Mouse (Mus musculus): ENCODE measurements around the gene Trim28. TPM values are rescaled to one million over a fixed set of nuclear protein-coding genes. Genes with fewer than 3 reads are reported as not detected.
"Not testable (repeated sequence)": the region's sequence is repeated elsewhere in the genome, so short reads cannot be mapped to it uniquely, and the experiment has no call there.

Gene Trim28
- polyA plus RNA-seq, 1 experiment = 266 TPM

- Histone ChIP-seq H3K27me3 (ENCODE audit: control insufficient read depth, insufficient read depth, low read length) (no peaks in the 10 kb centered on the region), H3K4me3 (replicated peaks; ENCODE audit: insufficient read depth, low read depth, low read length) (no peak overlapping the region), H3K27ac (ENCODE audit: insufficient read depth, low read length) (no peak overlapping the region), H3K4me1 (ENCODE audit: control insufficient read depth, insufficient read depth, low read length) (no peaks in the 10 kb centered on the region)
- no peak; the same call in 1 of the 2 replicates for TF ChIP-seq CTCF (IDR thresholded peaks at IDR 0.05; ENCODE audit: borderline replicate concordance, insufficient read depth, low read depth, low read length)
- no peak for TF ChIP-seq POLR2A (IDR thresholded peaks at IDR 0.05; ENCODE audit: borderline replicate concordance, insufficient read depth, low read length)
- DNase-seq = no peak
- WGBS = 52% methylated on average over 8 of the region's 8 CpGs
Measured at GRCm38 (mm10) chr7:13056913-13057700, 58.2 kb downstream of the Trim28 start.

GRCm38 (mm10) chr7:13059536-13059935 lies 60.6 kb downstream of the Trim28 start:
- no peak for DNase-seq
- TF ChIP-seq CTCF (IDR thresholded peaks at IDR 0.05; ENCODE audit: borderline replicate concordance, insufficient read depth, low read depth, low read length) = no peak
- TF ChIP-seq POLR2A (IDR thresholded peaks at IDR 0.05; ENCODE audit: borderline replicate concordance, insufficient read depth, low read length) = no peak
- Histone ChIP-seq H3K4me1 (ENCODE audit: control insufficient read depth, insufficient read depth, low read length) (no peaks in the 10 kb centered on the region), H3K27me3 (ENCODE audit: control insufficient read depth, insufficient read depth, low read length) (no peaks in the 10 kb centered on the region), H3K27ac (ENCODE audit: insufficient read depth, low read length) (no peak overlapping the region), H3K4me3 (replicated peaks; ENCODE audit: insufficient read depth, low read depth, low read length) (no peak overlapping the region)
- 82% methylated on average over 9 of the region's 9 CpGs for WGBS

GRCm38 (mm10) chr7:13063399-13063798 lies 64.5 kb downstream of the Trim28 start:
- H3K27ac ChIP-seq (ENCODE audit: insufficient read depth, low read length); H3K27me3 ChIP-seq (ENCODE audit: control insufficient read depth, insufficient read depth, low read length); H3K4me3 ChIP-seq (replicated peaks; ENCODE audit: insufficient read depth, low read depth, low read length); DNase-seq; H3K4me1 ChIP-seq (ENCODE audit: control insufficient read depth, insufficient read depth, low read length): not testable (repeated sequence)
- 43% methylated on average over 2 of the region's 2 CpGs for WGBS

- no peaks in the 10 kb centered on the region for H3K4me1 ChIP-seq (ENCODE audit: control insufficient read depth, insufficient read depth, low read length)
Measured at GRCm38 (mm10) chr7:13072293-13072692, 73.4 kb downstream of the Trim28 start.

More at GRCm38 (mm10) chr7:13072293-13072692, 73.4 kb downstream of the Trim28 start:
- 53% methylated on average over 5 of the region's 5 CpGs for WGBS
- H3K4me3 ChIP-seq (replicated peaks; ENCODE audit: insufficient read depth, low read depth, low read length) = no peak overlapping the region
- H3K27ac ChIP-seq (ENCODE audit: insufficient read depth, low read length) = no peak overlapping the region
- TF ChIP-seq CTCF (IDR thresholded peaks at IDR 0.05; ENCODE audit: borderline replicate concordance, insufficient read depth, low read depth, low read length) = no peak
- TF ChIP-seq POLR2A (IDR thresholded peaks at IDR 0.05; ENCODE audit: borderline replicate concordance, insufficient read depth, low read length) = no peak
- no peaks in the 10 kb centered on the region for H3K27me3 ChIP-seq (ENCODE audit: control insufficient read depth, insufficient read depth, low read length)
- DNase-seq = no peak

Other genes starting within 250 kb of the Trim28 start
- gene Zscan18, start 195.5 kb upstream of the Trim28 start, polyA plus RNA-seq (2012; rRNA removed) = 10.8 and 11.2 TPM in 2 replicates
- gene Zfp329, start 180.3 kb upstream of the Trim28 start, polyA plus RNA-seq (2012; rRNA removed) = 16.3 and 16.7 TPM in 2 replicates
- 12.6 and 13.5 TPM in 2 replicates for gene Zfp110, start 164.4 kb upstream of the Trim28 start, polyA plus RNA-seq (2012; rRNA removed)
- 5.6 and 6.1 TPM in 2 replicates for gene Zfp128, start 117.9 kb upstream of the Trim28 start, polyA plus RNA-seq (2012; rRNA removed)
- gene Zscan22, start 101.3 kb upstream of the Trim28 start, polyA plus RNA-seq (2012; rRNA removed) = 13.1 and 14.0 TPM in 2 replicates
- gene Rps5, start 76.8 kb upstream of the Trim28 start, polyA plus RNA-seq (2012; rRNA removed) = 670 and 700 TPM in 2 replicates
- gene Rnf225, start 71.7 kb upstream of the Trim28 start, polyA plus RNA-seq (2012; rRNA removed) = 2.6 and 3.5 TPM in 2 replicates
- gene Zfp324, start 33.3 kb upstream of the Trim28 start, polyA plus RNA-seq (2012; rRNA removed) = 5.8 and 6.2 TPM in 2 replicates
- 13.8 and 16.0 TPM in 2 replicates for gene Zfp446, start 21.3 kb upstream of the Trim28 start, polyA plus RNA-seq (2012; rRNA removed)
- 1.7 and 2.1 TPM in 2 replicates for gene Slc27a5, start 922 bp upstream of the Trim28 start, polyA plus RNA-seq (2012; rRNA removed)
- 31.9 and 33.5 TPM in 2 replicates for gene Zbtb45, start 10.9 kb downstream of the Trim28 start, polyA plus RNA-seq (2012; rRNA removed)
- 258 and 264 TPM in 2 replicates for gene Chmp2a, start 35.7 kb downstream of the Trim28 start, polyA plus RNA-seq (2012; rRNA removed)
- gene Ube2m, start 39.2 kb downstream of the Trim28 start, polyA plus RNA-seq (2012; rRNA removed) = 376 and 405 TPM in 2 replicates
- 4.6 TPM in 2 replicates for gene Mzf1, start 55.6 kb downstream of the Trim28 start, polyA plus RNA-seq (2012; rRNA removed)
- not detected in 2 replicates for gene Vmn1r85, start 96.1 kb downstream of the Trim28 start, polyA plus RNA-seq (2012; rRNA removed)
- gene Vmn1r86, start 120.8 kb downstream of the Trim28 start, polyA plus RNA-seq (2012; rRNA removed) = not detected in 2 replicates
- not detected in 2 replicates for gene Vmn1r87, start 141.0 kb downstream of the Trim28 start, polyA plus RNA-seq (2012; rRNA removed)
- gene Vmn1r88, start 160.5 kb downstream of the Trim28 start, polyA plus RNA-seq (2012; rRNA removed) = not detected in 2 replicates
- gene Vmn1r89, start 213.9 kb downstream of the Trim28 start, polyA plus RNA-seq (2012; rRNA removed) = not detected in 2 replicates